Mouse (Mus musculus) cerebellum, adult 11-12 months (tissue): ENCODE results near the gene Taok1.
A peak's percentile ranks its signal among the peaks of the same experiment; 100 is the strongest.

Source experiments
- DNase-seq: peaks from one replicate; pipeline ENCODE4 v3.0.0; 2022

Gene Taok1

DNA sequence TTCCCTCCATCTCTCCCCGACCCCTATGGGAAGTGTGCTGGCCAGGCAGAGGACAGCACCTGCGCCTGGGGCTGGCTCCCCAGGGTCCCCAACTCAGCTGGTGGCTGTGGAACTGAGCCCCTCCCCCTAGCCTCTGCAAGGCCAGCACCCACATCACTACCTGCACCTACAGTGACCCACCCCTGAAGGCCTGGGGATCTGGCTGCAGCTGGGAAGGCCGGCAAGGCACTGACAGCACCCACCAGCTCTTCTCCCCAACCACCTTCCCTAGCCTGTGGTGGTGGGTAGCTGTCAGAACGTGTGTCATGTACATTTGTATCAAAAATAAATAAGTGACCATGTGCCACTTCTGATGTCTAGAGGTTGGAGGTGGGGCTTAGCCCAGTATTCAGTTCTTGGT lies 100.2 kb downstream of the Taok1 start:
- DNase-seq: peak; percentile 51

DNA sequence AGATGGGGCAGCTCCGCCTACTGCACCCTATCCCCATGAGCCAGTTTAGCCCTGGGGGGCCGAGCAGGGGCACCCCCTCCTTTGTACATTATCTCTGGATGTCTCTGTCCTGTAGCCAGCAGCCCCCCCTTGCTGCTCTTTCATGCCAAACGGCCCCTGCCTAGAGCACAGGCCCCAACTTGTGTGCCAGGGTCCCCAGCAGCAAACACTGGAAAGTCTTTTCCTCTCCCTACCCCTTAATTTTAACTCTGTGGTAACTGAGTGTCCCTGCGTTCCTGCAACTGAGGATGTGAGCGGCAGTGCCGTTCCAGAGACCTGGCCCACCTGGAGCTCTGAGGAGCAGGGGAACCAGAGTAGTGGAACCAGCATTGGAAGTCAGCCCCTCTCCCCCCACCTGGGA lies 100.7 kb downstream of the Taok1 start:
- peak; percentile 41 for DNase-seq

DNA sequence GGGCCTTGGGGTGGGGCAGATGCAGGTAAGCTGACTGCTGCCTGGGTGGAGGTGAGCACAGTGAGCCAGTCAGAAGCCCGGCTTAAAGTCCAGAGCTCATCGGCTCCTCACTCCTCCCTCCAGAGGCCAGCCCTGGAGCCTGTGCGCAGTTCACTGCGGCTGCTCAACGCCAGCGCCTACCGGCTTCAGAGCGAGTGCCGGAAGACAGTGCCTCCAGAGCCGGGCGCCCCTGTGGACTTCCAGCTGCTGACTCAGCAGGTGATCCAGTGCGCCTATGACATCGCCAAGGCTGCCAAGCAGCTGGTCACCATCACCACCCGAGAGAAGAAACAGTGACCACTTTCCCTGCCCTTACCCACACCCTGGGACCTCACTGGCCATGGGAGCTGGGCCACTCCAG lies 101.3 kb downstream of the Taok1 start:
- DNase-seq: peak; percentile 46

DNA sequence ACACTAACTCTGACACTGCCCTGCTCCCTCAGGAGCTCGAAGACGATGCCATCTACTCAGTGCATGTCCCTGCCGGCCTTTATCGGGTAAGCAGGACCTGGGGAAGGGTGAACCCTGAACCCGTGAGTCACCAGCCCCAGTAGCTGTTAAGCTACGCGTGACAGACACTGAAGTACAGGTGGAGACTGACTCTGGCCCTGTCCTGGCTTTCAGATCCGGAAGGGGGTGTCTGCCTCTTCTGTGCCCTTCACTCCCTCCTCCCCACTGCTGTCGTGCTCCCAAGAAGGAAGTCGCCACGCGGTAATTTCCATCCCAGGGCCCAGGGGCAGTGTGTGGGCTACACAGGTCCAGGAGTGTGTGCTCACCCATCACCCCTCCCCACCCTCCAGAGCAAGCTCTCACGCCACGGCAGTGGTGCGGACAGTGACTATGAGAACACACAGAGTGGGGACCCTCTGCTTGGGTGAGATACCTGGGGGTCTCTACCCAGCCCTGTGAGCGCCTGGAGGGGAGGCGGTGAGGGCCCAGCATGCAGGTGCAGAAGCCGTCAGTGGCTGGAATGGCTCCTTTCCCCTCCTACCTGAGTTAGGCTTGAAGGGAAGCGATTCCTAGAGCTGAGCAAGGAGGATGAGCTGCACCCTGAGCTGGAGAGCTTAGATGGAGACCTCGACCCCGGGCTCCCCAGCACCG lies 102.2 kb downstream of the Taok1 start:
- peak; percentile 38 for DNase-seq

DNA sequence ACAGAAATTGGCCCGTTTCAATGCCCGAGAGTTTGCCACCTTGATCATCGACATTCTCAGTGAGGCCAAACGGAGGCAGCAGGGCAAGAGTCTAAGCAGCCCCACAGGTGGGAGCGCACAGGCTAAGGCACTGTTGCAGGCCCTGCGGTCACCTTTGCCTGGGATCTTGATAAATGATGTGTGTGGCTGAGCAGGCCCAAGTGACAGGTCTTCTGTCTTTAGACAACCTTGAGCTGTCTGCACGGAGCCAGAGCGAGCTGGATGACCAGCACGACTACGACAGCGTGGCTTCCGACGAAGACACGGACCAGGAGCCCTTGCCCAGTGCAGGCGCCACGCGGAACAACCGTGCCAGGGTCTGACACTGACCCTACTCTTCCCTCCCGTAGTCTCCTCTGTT lies 103.2 kb downstream of the Taok1 start:
- DNase-seq: peak; percentile 28

DNA sequence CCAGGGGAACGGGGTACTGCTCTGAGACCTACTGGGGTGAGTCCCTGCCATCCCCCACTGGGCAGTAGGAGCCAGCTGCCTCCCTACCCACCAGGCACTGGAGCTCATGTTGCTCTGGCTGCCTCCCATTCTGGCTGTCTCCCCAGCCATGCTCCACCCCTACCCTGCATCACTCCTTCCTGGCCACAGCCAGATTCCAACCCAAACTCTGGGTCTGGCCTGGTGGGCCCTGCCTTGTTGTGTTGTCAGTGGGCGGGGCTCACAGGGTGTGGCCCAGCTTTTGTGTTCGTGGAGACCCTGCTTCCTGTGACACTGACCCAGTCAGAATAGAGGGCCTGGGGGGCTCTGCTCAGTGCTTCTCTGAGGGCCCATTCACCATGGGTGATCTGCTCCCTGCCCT lies 104.1 kb downstream of the Taok1 start:
- DNase-seq: peak; percentile 51

DNA sequence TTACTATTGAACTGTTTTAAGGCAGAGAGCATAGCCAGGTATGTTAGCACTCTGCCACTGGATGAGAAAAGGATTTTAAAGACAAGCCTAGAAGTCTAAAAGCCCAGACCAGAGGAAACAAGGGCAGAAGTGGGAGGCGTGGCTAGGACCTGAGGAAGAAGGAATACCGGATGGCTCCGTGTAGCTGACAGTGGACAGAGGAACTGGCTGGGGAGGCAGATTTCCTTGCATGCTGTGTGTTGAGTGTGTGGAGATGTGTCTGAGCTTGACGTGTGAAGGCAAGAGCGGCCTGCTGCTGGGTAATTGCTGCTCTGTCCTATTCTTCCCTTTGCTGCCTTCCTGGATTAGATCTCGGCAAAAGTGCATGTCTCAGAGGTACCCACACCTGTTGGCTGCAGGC lies 105.1 kb downstream of the Taok1 start:
- no peak for DNase-seq

DNA sequence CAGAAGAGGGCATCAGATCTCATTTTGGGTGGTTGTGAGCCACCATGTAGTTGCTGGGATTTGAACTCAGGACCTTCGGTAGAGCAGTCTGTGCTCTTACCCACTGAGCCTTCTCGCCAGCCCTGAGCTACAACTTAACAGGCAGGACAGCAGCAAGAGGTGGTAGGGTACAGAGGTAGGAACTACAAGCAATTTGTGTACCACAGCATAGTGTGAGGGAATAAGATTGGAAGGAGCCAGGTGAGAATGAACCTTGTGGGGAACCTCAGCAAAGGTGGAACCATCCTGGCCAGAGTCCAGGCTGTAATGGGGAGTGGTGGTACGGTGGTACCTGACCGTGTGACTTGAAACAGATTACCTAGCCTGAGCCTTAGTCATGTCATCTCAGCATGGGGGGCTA lies 105.6 kb downstream of the Taok1 start:
- DNase-seq: peak; percentile 40

DNA sequence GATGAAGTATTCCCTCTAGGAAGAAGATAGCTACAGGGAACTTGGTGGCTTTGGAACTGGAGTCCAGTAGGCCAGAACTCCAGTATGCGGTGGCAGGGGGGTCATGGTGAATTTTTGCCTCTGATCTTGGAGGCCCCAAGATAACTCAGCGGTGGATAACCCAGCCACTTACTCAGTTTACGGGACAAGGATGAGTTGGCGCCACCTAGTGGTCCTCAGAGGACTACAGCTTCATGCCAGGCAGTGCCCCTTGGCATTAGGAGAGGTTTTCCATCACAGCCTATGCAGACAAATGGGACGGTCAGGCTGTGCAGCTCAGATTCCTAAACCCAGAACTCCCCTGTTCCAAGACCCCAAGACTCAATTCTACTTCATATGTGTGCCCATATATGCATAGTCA lies 106.2 kb downstream of the Taok1 start:
- peak; percentile 81 for DNase-seq

DNA sequence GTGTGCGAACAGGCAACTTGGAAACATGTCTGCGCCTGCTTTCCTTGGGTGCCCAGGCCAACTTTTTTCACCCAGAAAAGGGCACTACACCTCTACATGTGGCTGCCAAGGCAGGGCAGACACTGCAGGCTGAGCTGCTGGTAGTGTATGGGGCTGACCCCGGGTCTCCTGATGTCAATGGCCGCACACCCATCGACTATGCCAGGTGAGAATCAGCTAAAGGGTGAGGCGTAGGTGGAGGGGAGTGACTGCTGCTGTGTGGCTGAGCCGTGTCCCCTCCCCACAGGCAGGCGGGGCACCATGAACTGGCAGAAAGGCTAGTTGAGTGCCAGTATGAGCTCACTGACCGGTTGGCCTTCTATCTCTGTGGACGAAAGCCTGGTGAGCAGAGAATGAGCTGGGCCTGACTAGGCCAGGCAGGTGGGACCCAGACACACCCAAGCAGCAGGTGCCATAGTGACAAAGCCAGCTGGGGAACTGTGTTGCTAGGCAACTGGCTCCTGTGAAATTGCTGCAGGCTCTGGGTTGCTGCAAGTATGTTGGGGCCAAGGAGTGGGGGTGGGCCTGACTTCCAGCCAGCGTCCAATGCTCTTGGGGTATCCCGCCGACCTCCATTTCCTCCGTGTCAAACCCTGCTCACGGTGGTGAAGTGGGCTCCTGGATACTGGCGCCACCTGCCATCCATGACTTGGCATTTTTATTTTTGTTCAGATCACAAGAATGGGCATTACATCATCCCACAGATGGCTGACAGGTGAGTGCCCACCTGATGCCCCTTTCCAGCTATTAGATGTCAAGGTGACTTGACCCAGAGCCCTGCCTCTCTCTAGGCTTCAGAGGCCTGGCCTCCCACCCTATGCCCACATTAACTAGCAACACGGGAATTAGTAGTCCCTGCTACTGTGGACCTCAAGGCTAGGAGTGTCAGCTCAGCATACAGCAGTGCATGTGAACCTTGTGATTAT lies 107.0 kb downstream of the Taok1 start:
- peak; percentile 71 for DNase-seq

- DNase-seq: peak; percentile 88
These were observed 108.3 kb downstream of the Taok1 start for GRCm38 (mm10) chr11:77499354-77499753.

DNA sequence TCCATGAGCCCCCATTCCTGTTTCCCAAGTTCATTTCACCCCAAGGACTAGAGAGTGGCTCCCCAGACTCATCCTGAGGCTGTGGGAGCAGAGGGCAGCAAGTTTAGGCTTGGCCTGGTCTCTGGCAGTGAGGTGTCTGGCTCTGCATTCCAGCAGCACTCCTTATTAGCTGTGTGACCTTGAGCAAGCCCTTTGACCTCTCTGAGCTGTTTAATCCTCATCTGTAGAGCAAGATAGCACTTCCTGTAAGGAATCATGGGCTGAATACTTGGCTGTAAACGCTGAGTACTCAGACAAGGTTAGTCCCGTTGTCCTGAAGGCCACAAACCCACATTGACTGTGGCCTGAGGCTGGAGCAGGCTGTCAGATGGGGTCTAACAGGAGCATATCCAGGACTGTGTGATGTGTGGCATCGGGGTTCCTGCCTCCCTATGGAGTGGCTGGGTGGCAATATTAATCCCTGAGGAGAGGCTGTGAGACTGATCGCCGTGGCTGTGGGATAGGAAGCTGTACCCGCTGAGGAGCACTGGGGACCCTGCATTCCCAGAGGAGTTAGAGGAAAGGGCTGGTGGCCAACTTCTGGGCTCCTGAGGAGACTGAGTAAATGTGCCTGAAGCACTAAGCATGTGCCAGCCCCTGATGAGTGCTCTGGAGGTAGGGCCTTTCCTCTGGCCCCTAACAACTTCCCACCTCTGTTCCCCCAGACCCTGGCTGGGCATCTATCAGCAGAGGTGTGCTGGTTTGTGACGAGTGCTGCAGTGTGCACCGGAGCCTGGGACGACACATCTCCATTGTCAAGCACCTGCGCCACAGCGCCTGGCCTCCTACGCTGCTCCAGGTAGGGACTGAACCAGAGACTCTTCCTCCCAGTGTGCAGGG lies 109.1 kb downstream of the Taok1 start:
- DNase-seq: peak; percentile 63

GRCm38 (mm10) chr11:77497851-77498250 lies 109.8 kb downstream of the Taok1 start:
- DNase-seq: peak; percentile 71

DNA sequence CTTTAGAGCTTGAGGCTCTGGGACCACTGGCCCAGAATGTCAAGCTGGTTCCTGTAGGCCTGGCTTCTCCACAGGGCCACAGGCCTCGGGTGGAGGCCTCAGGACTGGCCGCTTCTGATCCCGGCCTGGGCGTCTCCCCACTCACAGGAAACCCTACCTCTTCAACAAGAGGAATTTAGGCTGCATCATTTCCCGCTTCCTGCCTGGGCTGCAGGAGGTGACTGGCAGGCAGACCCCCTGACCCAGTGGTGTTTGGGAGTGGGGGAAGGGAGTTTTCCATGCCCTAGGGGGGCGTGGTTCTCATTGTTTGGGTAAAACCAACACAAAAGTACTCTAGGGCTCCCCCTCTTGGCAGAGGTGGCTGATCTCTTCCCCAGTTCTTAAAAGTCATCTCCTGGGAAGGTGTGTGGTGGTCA lies 110.3 kb downstream of the Taok1 start:
- peak; percentile 65 for DNase-seq

- DNase-seq: no peak
These were observed 112.1 kb downstream of the Taok1 start for GRCm38 (mm10) chr11:77495507-77495906.

DNA sequence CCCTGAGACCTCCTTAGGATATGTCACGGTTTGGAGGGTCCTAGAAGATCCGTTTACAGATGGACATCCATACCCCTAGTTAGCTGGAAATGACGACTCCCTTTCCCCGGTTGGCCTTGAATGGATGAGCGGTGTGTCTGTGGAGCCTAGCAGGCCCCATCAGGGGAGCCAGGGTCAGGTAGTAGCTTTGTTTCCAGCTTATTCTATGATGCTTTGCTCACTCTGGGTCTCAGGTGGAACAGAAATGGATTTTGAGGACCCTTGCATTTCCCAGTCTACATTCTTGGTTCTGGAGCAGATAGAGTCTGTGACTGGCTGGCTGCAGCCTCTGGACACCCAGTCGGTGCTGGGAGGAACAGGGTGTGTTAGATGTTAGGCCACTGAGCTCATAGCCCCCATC lies 112.8 kb downstream of the Taok1 start:
- DNase-seq: no peak

- DNase-seq: no peak
These were observed 113.3 kb downstream of the Taok1 start for GRCm38 (mm10) chr11:77494344-77494676.

- peak; percentile 76 for DNase-seq
These were observed 113.9 kb downstream of the Taok1 start, which contains the start of gene Git1 for GRCm38 (mm10) chr11:77493512-77494343. Git1 (plus strand) TSS chr11:77493562.

DNA sequence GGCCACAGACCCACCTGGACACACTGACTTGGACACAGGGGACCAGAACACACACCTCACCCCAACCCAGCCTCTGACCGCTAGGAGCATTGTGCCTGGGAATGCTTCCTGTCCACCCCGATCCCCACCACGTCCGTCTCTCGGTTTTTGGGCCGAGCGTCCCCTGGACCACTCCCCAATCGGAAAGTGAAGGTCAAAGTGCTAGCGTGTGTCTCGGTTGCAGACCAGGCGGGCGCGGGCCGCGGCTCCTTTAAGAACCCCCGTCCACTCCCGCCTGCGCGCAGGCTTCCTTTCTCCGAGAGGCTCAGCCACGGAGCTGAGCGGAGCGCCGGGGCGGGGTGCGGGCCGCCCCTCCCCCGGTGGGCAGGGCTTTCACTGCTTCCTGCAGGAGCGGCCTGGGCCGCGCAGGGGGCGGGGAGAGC lies 114.7 kb downstream of the Taok1 start:
- DNase-seq: peak; percentile 96

DNA sequence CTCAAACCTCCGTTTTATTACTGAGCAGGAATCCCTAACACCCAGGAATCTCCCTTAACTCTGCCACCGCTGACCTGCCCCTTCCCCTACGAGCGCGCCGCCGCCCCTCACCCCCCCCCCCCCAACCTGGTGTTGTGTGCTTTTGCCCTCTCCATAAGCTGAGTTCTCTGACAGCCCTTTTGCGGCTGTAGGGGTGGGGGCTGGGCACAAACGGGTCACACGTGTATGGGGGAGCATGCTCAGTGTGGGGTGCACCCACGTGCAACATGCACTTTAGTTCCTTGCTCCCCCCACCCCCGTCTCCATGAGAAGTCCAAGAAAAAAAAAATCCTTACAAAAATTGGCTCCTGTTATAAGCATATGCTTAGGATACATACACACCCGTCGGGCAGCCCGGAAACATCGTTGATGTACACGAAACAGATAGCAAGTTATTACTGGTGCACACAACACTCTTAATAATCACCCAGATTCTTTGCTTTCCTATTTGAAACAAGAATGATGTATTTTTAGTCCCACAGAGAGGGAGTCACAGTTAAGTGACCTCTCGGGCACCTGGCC lies 115.2 kb downstream of the Taok1 start:
- peak; percentile 76 for DNase-seq

DNA sequence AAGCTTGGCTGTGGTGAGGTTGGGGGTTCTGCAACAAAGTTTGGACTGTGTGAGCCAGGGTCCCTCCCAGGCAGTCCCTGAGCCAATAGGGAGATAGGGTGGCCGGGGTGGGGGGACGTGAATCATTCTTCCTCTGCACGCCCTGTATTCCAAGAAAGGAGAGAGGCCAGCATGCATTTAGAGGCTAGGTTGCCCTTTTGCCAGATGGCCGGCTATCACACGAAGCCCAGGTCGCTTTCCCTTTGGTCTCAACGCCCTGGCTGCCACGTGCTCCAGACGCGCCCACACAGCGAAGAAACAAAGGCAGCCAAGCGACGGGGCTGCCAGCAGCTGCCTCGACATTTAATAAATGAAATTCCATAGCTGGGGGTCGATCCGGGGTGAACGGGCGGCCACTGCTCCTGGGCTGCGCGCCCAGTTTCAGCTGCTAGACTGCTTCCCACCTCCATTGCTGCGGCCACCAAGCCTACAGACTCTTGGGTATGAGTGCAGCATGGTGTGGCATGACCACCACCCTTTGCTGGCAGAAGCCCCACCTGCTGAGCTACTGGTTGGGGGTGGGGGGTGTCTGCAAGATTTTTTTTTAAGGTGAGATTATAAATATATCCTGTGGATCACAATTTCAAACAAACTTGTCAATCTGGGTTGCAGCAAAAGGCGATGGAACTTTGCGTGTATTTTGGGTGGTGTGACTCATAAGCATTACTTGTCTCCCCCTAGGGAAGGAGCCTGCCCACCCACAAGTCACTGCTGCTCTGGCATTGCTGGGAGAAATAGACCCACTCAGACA lies 115.9 kb downstream of the Taok1 start:
- peak; percentile 82 for DNase-seq
